Mouse (Mus musculus): ENCODE data around the gene Upk1a.

DNA sequence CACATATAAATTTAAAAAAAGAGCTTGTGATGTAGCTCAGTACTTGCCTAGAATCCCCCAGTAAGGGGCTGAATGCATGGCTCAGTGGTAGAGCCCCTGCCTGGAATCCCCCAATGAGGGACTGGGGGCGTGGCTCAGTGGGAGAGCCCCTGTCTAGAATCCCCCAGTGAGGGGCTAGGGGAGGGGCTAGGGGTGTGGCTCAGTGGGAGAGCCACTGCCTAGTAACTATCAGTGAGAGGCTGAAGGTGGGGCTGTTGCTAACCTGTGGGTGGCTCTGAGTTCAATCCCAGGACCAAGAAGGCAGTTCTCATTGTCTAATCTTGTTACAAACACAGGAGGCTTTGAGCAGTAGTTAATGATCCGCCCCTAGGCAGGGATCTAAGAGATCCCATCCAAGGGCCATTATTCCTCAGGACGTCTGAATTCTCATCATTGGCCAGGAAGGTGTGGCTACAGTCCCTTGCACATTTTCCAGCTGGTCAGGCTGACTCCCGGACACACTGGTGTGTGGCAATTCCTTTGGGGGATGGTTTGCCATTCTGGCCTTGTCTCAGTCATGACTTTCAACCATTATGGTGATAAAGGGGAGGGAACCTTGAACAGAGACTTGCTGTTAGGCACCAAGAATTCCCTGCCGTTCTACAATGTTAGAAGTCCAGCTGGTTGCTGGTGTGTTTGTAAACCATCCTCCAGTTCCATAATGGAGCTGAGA lies 2.6 kb upstream of the Upk1a start:
- TF ChIP-seq EP300 (IDR thresholded peaks at IDR 0.05; ENCODE audit: insufficient read depth, low read depth, low read length) (no peak), CTCF (IDR thresholded peaks at IDR 0.05) (no peak), POLR2A (IDR thresholded peaks at IDR 0.05; ENCODE audit: insufficient read depth, low read depth, low read length) (no peak)

Data from heart, adult 2 months (tissue).